Mouse (Mus musculus): ENCODE results near the gene Dock8. TPM values are rescaled to one million over a fixed set of nuclear protein-coding genes. Genes with fewer than 3 reads are reported as not detected.

Gene Dock8
- polyA plus RNA-seq, 1 experiment = 1.4 TPM

- no peak overlapping the region for H3K4me3 ChIP-seq
- TF ChIP-seq POLR2AphosphoS2 (IDR thresholded peaks at IDR 0.05; ENCODE audit: insufficient read length, low read depth) = no peak
Measured at GRCm38 (mm10) chr19:25206969-25207368, 207.6 kb downstream of the Dock8 start.

GRCm38 (mm10) chr19:25207731-25208361 is 208.5 kb downstream of the Dock8 start:
- TF ChIP-seq USF1 (IDR thresholded peaks at IDR 0.05; ENCODE audit: low read depth) (no peak), MYOD1 (IDR thresholded peaks at IDR 0.05; ENCODE audit: control insufficient read depth in 1 of 3, insufficient read length in 2 of 3, low read depth in 2 of 3) (no peak), TCF12 (IDR thresholded peaks at IDR 0.05; ENCODE audit: insufficient read depth, poor library complexity, severe bottlenecking) (no peak), REST (IDR thresholded peaks at IDR 0.05; ENCODE audit: insufficient read depth, insufficient read length) (no peak), POLR2AphosphoS2 (IDR thresholded peaks at IDR 0.05; ENCODE audit: insufficient read length, low read depth) (no peak), MAX (IDR thresholded peaks at IDR 0.05; ENCODE audit: low read depth) (no peak), TCF3 (IDR thresholded peaks at IDR 0.05; ENCODE audit: insufficient read length, low read depth) (no peak), SRF (IDR thresholded peaks at IDR 0.05; ENCODE audit: control insufficient read depth, insufficient read length, low read depth) (no peak), CEBPB (IDR thresholded peaks at IDR 0.05; ENCODE audit: insufficient read depth, poor library complexity, severe bottlenecking) (no peak), POLR2A (IDR thresholded peaks at IDR 0.05; ENCODE audit: insufficient read length, low read depth) (no peak), MYOG (IDR thresholded peaks at IDR 0.05; ENCODE audit: control insufficient read depth in 1 of 3, insufficient read depth in 1 of 3, insufficient read length in 2 of 3, low read depth in 2 of 3) (no peak), E2F4 (IDR thresholded peaks at IDR 0.05; ENCODE audit: insufficient read depth) (no peak)
- Histone ChIP-seq H3K4me2 (ENCODE audit: low read depth) (no peak overlapping the region), H3ac (ENCODE audit: control insufficient read depth, insufficient read length) (no peak overlapping the region), H3K27me3 (ENCODE audit: control insufficient read depth, insufficient read depth, insufficient read length) (no peaks in the 10 kb centered on the region), H3K4me3 (no peak overlapping the region), H3K36me3 (ENCODE audit: control insufficient read depth, insufficient read depth) (no peaks in the 10 kb centered on the region), H3K79me2 (ENCODE audit: control insufficient read depth, insufficient read depth) (no peaks in the 10 kb centered on the region)

More at GRCm38 (mm10) chr19:25206969-25207368, 207.6 kb downstream of the Dock8 start:
- Histone ChIP-seq H3K36me3 (ENCODE audit: control insufficient read depth, insufficient read depth) (no peaks in the 10 kb centered on the region), H3K4me2 (ENCODE audit: low read depth) (no peak overlapping the region), H3K79me2 (ENCODE audit: control insufficient read depth, insufficient read depth) (no peaks in the 10 kb centered on the region), H3K27me3 (ENCODE audit: control insufficient read depth, insufficient read depth, insufficient read length) (no peaks in the 10 kb centered on the region), H3ac (ENCODE audit: control insufficient read depth, insufficient read length) (no peak overlapping the region)

- TF ChIP-seq POLR2AphosphoS2 (IDR thresholded peaks at IDR 0.05; ENCODE audit: insufficient read length, low read depth) (no peak), E2F4 (IDR thresholded peaks at IDR 0.05; ENCODE audit: insufficient read depth) (no peak), MYOD1 (IDR thresholded peaks at IDR 0.05; ENCODE audit: control insufficient read depth in 1 of 3, insufficient read length in 2 of 3, low read depth in 2 of 3) (no peak), TCF3 (IDR thresholded peaks at IDR 0.05; ENCODE audit: insufficient read length, low read depth) (no peak), CEBPB (IDR thresholded peaks at IDR 0.05; ENCODE audit: insufficient read depth, poor library complexity, severe bottlenecking) (no peak), MAX (IDR thresholded peaks at IDR 0.05; ENCODE audit: low read depth) (no peak), REST (IDR thresholded peaks at IDR 0.05; ENCODE audit: insufficient read depth, insufficient read length) (no peak), TCF12 (IDR thresholded peaks at IDR 0.05; ENCODE audit: insufficient read depth, poor library complexity, severe bottlenecking) (no peak), SRF (IDR thresholded peaks at IDR 0.05; ENCODE audit: control insufficient read depth, insufficient read length, low read depth) (no peak), USF1 (IDR thresholded peaks at IDR 0.05; ENCODE audit: low read depth) (no peak), MYOG (IDR thresholded peaks at IDR 0.05; ENCODE audit: control insufficient read depth in 1 of 3, insufficient read depth in 1 of 3, insufficient read length in 2 of 3, low read depth in 2 of 3) (no peak), POLR2A (IDR thresholded peaks at IDR 0.05; ENCODE audit: insufficient read length, low read depth) (no peak)
- H3K4me3 ChIP-seq = no peak overlapping the region
- H3K27me3 ChIP-seq (ENCODE audit: control insufficient read depth, insufficient read depth, insufficient read length) = no peaks in the 10 kb centered on the region
- no peaks in the 10 kb centered on the region for H3K79me2 ChIP-seq (ENCODE audit: control insufficient read depth, insufficient read depth)
- no peak overlapping the region for H3K4me2 ChIP-seq (ENCODE audit: low read depth)
- no peaks in the 10 kb centered on the region for H3K36me3 ChIP-seq (ENCODE audit: control insufficient read depth, insufficient read depth)
- H3ac ChIP-seq (ENCODE audit: control insufficient read depth, insufficient read length) = no peak overlapping the region
Measured at GRCm38 (mm10) chr19:25208596-25209110, 209.3 kb downstream of the Dock8 start.

- Histone ChIP-seq H3ac (ENCODE audit: control insufficient read depth, insufficient read length) (no peak overlapping the region), H3K79me2 (ENCODE audit: control insufficient read depth, insufficient read depth) (no peaks in the 10 kb centered on the region), H3K27me3 (ENCODE audit: control insufficient read depth, insufficient read depth, insufficient read length) (no peaks in the 10 kb centered on the region), H3K36me3 (ENCODE audit: control insufficient read depth, insufficient read depth) (no peaks in the 10 kb centered on the region), H3K4me2 (ENCODE audit: low read depth) (no peak overlapping the region), H3K4me3 (no peak overlapping the region)
- TF ChIP-seq USF1 (IDR thresholded peaks at IDR 0.05; ENCODE audit: low read depth) (no peak), MYOG (IDR thresholded peaks at IDR 0.05; ENCODE audit: control insufficient read depth in 1 of 3, insufficient read depth in 1 of 3, insufficient read length in 2 of 3, low read depth in 2 of 3) (no peak), MAX (IDR thresholded peaks at IDR 0.05; ENCODE audit: low read depth) (no peak), MYOD1 (IDR thresholded peaks at IDR 0.05; ENCODE audit: control insufficient read depth in 1 of 3, insufficient read length in 2 of 3, low read depth in 2 of 3) (no peak), POLR2A (IDR thresholded peaks at IDR 0.05; ENCODE audit: insufficient read length, low read depth) (no peak), CEBPB (IDR thresholded peaks at IDR 0.05; ENCODE audit: insufficient read depth, poor library complexity, severe bottlenecking) (no peak), REST (IDR thresholded peaks at IDR 0.05; ENCODE audit: insufficient read depth, insufficient read length) (no peak), SRF (IDR thresholded peaks at IDR 0.05; ENCODE audit: control insufficient read depth, insufficient read length, low read depth) (no peak), TCF12 (IDR thresholded peaks at IDR 0.05; ENCODE audit: insufficient read depth, poor library complexity, severe bottlenecking) (no peak), TCF3 (IDR thresholded peaks at IDR 0.05; ENCODE audit: insufficient read length, low read depth) (no peak), E2F4 (IDR thresholded peaks at IDR 0.05; ENCODE audit: insufficient read depth) (no peak), POLR2AphosphoS2 (IDR thresholded peaks at IDR 0.05; ENCODE audit: insufficient read length, low read depth) (no peak)
Measured at GRCm38 (mm10) chr19:25220611-25221010, 221.3 kb downstream of the Dock8 start.

All from myocyte (in vitro differentiated cells).